Mouse (Mus musculus): ENCODE data around the gene Rrn3. TPM values are rescaled to one million over a fixed set of nuclear protein-coding genes. Genes with fewer than 3 reads are reported as not detected.

Rrn3 gene
- polyA plus RNA-seq, 1 experiment from 2014 or later: 51.5 TPM

DNA sequence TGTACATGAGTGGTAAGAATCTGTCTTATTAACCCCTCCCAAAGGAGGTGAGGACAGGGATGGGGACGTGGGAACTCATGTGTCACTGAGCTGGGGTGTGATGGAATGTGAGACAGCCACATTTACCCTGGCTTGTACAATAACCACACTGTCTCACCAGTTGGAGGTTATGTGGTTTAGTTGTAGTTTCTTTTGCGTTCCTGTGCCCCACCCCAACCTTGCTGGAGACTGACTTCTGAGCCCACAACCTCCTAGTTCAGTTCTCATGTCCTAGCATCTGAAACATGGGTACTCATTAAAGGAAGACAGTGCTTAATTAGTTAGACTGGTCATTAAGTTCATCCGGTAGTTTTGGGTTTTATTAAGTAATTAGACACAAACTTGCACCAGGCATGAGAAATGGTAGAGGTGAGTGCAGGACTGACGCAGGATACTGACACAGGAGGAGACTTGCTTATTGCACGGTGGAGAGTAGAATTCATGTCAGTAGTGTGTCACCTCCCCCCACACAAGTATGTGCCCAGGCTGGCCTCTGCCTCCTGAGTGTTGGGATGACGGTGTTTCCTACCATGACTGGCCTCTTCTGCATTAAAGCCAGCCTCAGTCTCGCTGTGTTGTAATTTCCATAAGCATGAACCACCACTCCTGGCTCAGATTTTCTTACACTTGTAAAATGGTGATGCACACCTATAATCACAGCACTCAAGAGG, 45.4 kb downstream of the Rrn3 start:
- Histone ChIP-seq H3K27ac (ENCODE audit: low read length) (no peak overlapping the region), H3K4me3 (ENCODE audit: low read length) (no peak overlapping the region), H3K4me1 (ENCODE audit: control insufficient read depth, insufficient read depth, low read length) (peaks cover 6% of the 10 kb centered on the region), H3K9ac (ENCODE audit: low read length) (no peak overlapping the region), H3K9me3 (replicated peaks; ENCODE audit: control insufficient read depth, low read length) (no peaks in the 10 kb centered on the region), H3K4me2 (ENCODE audit: low read depth, low read length) (no peak overlapping the region), H3K27me3 (ENCODE audit: control insufficient read depth, insufficient read depth, low read length) (no peaks in the 10 kb centered on the region), H3K36me3 (ENCODE audit: control insufficient read depth, insufficient read depth) (peaks cover 27% of the 10 kb centered on the region)
- ATAC-seq (replicated peaks; ENCODE audit: extremely low read depth, insufficient read depth, low FRiP score): no peak
- 50% methylated on average over 7 of the region's 7 CpGs for WGBS

DNA sequence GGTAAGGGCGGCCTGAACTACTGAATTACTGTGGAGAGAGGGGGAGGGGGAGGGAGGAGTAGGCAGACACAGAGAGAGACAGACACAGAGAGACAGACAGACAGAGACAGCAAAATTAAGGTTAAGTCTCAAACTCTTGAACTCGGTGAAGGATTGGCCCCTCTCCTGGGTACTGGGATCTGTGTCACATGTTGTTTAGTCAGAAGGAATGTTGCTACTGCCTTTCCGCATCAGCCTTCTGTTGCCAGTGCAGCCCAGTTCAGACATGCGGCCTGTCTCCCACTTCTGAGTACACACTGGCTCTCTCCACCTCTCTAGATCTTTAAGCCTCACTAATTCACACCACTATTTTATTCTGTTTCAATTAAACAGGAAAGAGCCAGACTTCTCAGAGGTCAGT, 46.0 kb downstream of the Rrn3 start:
- Histone ChIP-seq H3K4me3 (ENCODE audit: low read length) (no peak overlapping the region), H3K4me2 (ENCODE audit: low read depth, low read length) (no peak overlapping the region), H3K27me3 (ENCODE audit: control insufficient read depth, insufficient read depth, low read length) (no peaks in the 10 kb centered on the region), H3K4me1 (ENCODE audit: control insufficient read depth, insufficient read depth, low read length) (peaks cover 6% of the 10 kb centered on the region), H3K9ac (ENCODE audit: low read length) (no peak overlapping the region), H3K36me3 (ENCODE audit: control insufficient read depth, insufficient read depth) (peaks cover 31% of the 10 kb centered on the region), H3K27ac (ENCODE audit: low read length) (no peak overlapping the region), H3K9me3 (replicated peaks; ENCODE audit: control insufficient read depth, low read length) (no peaks in the 10 kb centered on the region)
- no peak for ATAC-seq (replicated peaks; ENCODE audit: extremely low read depth, insufficient read depth, low FRiP score)
- WGBS: 69% methylated on average over 4 of the region's 4 CpGs

DNA sequence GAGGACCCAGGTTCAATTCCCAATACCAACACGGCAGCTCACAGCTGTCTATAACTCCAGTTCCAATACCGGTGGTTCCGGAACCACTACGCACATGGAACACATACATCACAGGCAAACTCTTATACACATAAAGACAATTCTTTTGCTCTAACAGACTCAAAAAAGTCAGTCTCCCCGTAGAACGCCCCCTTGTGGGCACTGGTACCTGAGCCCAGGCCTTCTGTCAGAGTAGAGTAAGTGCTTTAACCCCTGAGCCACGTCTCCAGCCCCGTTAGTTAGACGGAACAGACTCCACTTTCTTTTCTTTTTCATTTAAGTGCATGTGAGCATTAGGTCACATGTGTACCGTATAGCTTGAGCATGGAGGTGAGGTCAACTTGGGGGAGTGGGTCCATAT, 49.9 kb downstream of the Rrn3 start:
- Histone ChIP-seq H3K4me1 (ENCODE audit: control insufficient read depth, insufficient read depth, low read length) (peaks cover 5% of the 10 kb centered on the region), H3K36me3 (ENCODE audit: control insufficient read depth, insufficient read depth) (peaks cover 58% of the 10 kb centered on the region), H3K9ac (ENCODE audit: low read length) (no peak overlapping the region), H3K9me3 (replicated peaks; ENCODE audit: control insufficient read depth, low read length) (no peaks in the 10 kb centered on the region), H3K27ac (ENCODE audit: low read length) (no peak overlapping the region), H3K4me3 (ENCODE audit: low read length) (no peak overlapping the region), H3K27me3 (ENCODE audit: control insufficient read depth, insufficient read depth, low read length) (no peaks in the 10 kb centered on the region), H3K4me2 (ENCODE audit: low read depth, low read length) (no peak overlapping the region)
- ATAC-seq (replicated peaks; ENCODE audit: extremely low read depth, insufficient read depth, low FRiP score): no peak
- 87% methylated on average over 10 of the region's 10 CpGs for WGBS

DNA sequence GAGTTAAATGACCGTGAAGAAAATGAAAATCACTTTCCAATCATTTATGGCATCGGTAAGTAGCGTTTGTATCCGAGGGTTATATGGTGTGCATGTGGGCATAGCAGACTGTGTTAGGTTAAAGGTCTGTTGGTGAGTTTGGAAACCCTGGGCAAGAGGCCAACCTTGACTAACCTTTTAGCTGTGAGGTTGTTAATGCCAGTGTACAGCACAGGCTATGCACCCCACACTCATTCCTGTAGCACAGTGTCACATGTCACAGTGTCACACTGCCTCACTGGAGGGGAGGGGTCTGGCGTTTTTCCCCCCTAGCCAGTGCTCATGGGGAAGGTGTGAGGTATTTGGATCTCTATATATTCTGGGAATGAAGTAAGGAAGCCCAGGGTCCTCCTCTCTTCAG, 51.1 kb downstream of the Rrn3 start:
- WGBS: 84% methylated on average over 5 of the region's 5 CpGs
- H3K27ac ChIP-seq (ENCODE audit: low read length): no peak overlapping the region
- no peak overlapping the region for H3K4me2 ChIP-seq (ENCODE audit: low read depth, low read length)
- H3K4me3 ChIP-seq (ENCODE audit: low read length): no peak overlapping the region
- no peaks in the 10 kb centered on the region for H3K4me1 ChIP-seq (ENCODE audit: control insufficient read depth, insufficient read depth, low read length)
- no peaks in the 10 kb centered on the region for H3K9me3 ChIP-seq (replicated peaks; ENCODE audit: control insufficient read depth, low read length)
- no peak for ATAC-seq (replicated peaks; ENCODE audit: extremely low read depth, insufficient read depth, low FRiP score)
- no peak overlapping the region for H3K9ac ChIP-seq (ENCODE audit: low read length)
- H3K36me3 ChIP-seq (ENCODE audit: control insufficient read depth, insufficient read depth): peaks cover 68% of the 10 kb centered on the region
- H3K27me3 ChIP-seq (ENCODE audit: control insufficient read depth, insufficient read depth, low read length): no peaks in the 10 kb centered on the region

DNA sequence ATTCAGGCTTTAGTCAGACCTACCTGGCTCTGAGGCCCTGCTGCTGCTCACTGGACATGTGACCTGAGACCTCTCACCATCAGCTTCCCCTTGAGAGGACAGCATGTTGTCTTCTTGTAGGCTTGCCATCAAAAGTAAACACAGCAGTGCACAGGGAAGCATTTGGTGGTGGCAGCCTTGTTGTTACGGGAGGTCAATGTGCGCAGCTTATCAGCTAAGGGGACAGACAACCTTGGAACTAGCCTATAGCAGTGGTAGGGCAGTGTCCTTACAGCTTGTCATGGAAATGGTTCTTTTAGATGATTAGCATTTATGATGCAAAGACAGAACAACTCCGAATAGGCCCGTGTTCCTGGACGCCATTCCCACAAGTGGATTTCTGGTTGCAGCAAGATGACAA, 53.9 kb downstream of the Rrn3 start:
- peaks cover 76% of the 10 kb centered on the region for H3K36me3 ChIP-seq (ENCODE audit: control insufficient read depth, insufficient read depth)
- no peak overlapping the region for H3K4me2 ChIP-seq (ENCODE audit: low read depth, low read length)
- no peaks in the 10 kb centered on the region for H3K9me3 ChIP-seq (replicated peaks; ENCODE audit: control insufficient read depth, low read length)
- no peaks in the 10 kb centered on the region for H3K27me3 ChIP-seq (ENCODE audit: control insufficient read depth, insufficient read depth, low read length)
- H3K4me1 ChIP-seq (ENCODE audit: control insufficient read depth, insufficient read depth, low read length): no peaks in the 10 kb centered on the region
- no peak overlapping the region for H3K4me3 ChIP-seq (ENCODE audit: low read length)
- 94% methylated on average over 5 of the region's 5 CpGs for WGBS
- no peak overlapping the region for H3K27ac ChIP-seq (ENCODE audit: low read length)
- H3K9ac ChIP-seq (ENCODE audit: low read length): no peak overlapping the region
- ATAC-seq (replicated peaks; ENCODE audit: extremely low read depth, insufficient read depth, low FRiP score): no peak

DNA sequence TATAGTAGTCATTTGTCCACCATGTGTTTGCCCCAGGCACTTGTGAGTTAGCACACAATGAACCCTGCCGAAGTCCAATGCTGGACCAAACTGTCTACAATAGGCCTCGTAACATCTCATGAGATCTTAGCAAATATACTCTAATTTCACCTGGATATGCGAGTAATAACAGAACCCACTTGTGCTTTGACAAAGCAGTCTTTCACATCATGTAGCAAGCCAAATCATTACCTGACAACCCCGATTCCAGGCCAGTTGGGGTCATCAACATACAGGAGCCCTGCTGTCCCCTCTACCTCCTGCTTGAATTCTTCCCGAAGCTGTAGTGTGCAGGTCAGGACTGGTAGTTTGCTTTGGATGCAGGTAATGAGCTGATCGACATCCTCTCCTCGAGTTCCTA, 59.5 kb downstream of the Rrn3 start:
- Histone ChIP-seq H3K4me2 (ENCODE audit: low read depth, low read length) (no peak overlapping the region), H3K4me1 (ENCODE audit: control insufficient read depth, insufficient read depth, low read length) (no peaks in the 10 kb centered on the region; the same call in 1 of the 2 replicates), H3K9ac (ENCODE audit: low read length) (no peak overlapping the region), H3K27me3 (ENCODE audit: control insufficient read depth, insufficient read depth, low read length) (no peaks in the 10 kb centered on the region), H3K27ac (ENCODE audit: low read length) (no peak overlapping the region), H3K9me3 (replicated peaks; ENCODE audit: control insufficient read depth, low read length) (no peaks in the 10 kb centered on the region), H3K36me3 (ENCODE audit: control insufficient read depth, insufficient read depth) (peaks cover 61% of the 10 kb centered on the region), H3K4me3 (ENCODE audit: low read length) (no peak overlapping the region)
- ATAC-seq (replicated peaks; ENCODE audit: extremely low read depth, insufficient read depth, low FRiP score): no peak
- WGBS: 87% methylated on average over 7 of the region's 7 CpGs

DNA sequence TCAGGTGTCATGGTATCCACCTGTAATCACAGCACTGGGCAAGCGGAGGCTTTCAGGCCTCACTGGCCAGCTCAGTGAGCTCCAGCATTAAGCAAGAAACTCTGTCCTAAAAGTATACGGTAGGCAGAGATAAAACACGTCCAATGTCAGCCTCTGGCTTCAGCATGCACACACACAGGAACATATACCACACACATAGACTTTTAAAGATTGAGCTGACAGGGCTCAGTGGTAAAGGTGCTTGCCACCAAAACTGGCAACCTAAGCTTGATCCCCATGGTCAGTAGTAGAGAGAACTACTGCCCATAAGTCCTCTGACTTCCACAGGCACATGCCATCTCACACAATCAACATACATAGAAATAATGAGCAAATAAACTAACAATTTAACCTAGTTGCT, 60.4 kb downstream of the Rrn3 start:
- H3K27me3 ChIP-seq (ENCODE audit: control insufficient read depth, insufficient read depth, low read length): no peaks in the 10 kb centered on the region
- H3K27ac ChIP-seq (ENCODE audit: low read length): no peak overlapping the region
- no peak overlapping the region for H3K4me3 ChIP-seq (ENCODE audit: low read length)
- no peak overlapping the region for H3K9ac ChIP-seq (ENCODE audit: low read length)
- no peaks in the 10 kb centered on the region; the same call in 1 of the 2 replicates for H3K4me1 ChIP-seq (ENCODE audit: control insufficient read depth, insufficient read depth, low read length)
- no peak overlapping the region for H3K4me2 ChIP-seq (ENCODE audit: low read depth, low read length)
- H3K36me3 ChIP-seq (ENCODE audit: control insufficient read depth, insufficient read depth): peaks cover 61% of the 10 kb centered on the region
- 92% methylated on average over 3 of the region's 3 CpGs for WGBS
- no peak for ATAC-seq (replicated peaks; ENCODE audit: extremely low read depth, insufficient read depth, low FRiP score)
- H3K9me3 ChIP-seq (replicated peaks; ENCODE audit: control insufficient read depth, low read length): no peaks in the 10 kb centered on the region

DNA sequence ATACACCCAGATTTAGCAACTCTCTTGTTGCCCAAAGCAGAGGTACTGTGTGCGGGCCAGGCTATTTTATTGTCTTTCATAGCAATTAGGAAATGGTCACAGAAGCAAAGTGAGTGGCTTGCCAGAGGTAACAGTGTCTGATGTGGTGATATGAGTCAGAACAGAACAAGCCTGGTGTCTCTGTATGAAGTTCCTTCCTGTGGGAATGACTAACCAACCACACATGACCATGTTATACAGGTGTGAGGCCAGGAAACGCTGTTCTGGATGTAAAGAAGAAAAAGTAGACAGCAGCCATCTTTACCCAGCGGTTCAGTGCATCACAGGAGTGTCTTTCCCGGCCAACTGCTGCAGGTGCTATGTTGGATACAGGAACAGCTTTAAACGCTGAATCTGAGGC, 64.5 kb downstream of the Rrn3 start:
- H3K9me3 ChIP-seq (replicated peaks; ENCODE audit: control insufficient read depth, low read length): no peaks in the 10 kb centered on the region
- H3K4me3 ChIP-seq (ENCODE audit: low read length): no peak overlapping the region
- 92% methylated on average over 5 of the region's 5 CpGs for WGBS
- no peaks in the 10 kb centered on the region for H3K27me3 ChIP-seq (ENCODE audit: control insufficient read depth, insufficient read depth, low read length)
- no peak overlapping the region for H3K27ac ChIP-seq (ENCODE audit: low read length)
- no peaks in the 10 kb centered on the region; the same call in 1 of the 2 replicates for H3K4me1 ChIP-seq (ENCODE audit: control insufficient read depth, insufficient read depth, low read length)
- no peak overlapping the region for H3K9ac ChIP-seq (ENCODE audit: low read length)
- peaks cover 31% of the 10 kb centered on the region for H3K36me3 ChIP-seq (ENCODE audit: control insufficient read depth, insufficient read depth)
- no peak overlapping the region for H3K4me2 ChIP-seq (ENCODE audit: low read depth, low read length)
- ATAC-seq (replicated peaks; ENCODE audit: extremely low read depth, insufficient read depth, low FRiP score): no peak

DNA sequence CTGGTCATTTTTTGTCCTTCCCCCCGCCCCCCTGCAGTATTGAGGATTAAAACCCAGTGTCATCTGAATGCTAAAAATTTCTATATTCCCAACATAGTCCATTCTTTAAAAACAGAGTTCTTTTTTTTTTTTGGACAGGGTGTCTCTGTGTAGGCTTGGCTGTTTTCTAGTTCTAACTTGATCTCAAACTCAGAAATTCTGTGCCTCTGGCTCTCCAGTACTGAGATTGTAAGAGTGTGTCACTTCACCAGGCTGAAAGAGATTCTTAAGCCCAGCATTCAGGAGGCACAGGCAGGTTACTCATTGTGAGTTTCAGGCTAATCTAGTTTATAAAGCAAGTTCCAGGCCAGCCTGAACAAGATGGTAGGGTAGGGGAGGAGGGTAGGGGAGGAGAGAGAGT, 66.2 kb downstream of the Rrn3 start:
- Histone ChIP-seq H3K36me3 (ENCODE audit: control insufficient read depth, insufficient read depth) (peaks cover 28% of the 10 kb centered on the region), H3K27ac (ENCODE audit: low read length) (no peak overlapping the region)
- 93% methylated on average over 1 of the region's 1 CpGs for WGBS

More for the DNA sequence above, 66.2 kb downstream of the Rrn3 start:
- H3K27me3 ChIP-seq (ENCODE audit: control insufficient read depth, insufficient read depth, low read length): no peaks in the 10 kb centered on the region
- no peak overlapping the region for H3K4me3 ChIP-seq (ENCODE audit: low read length)
- H3K9ac ChIP-seq (ENCODE audit: low read length): no peak overlapping the region
- H3K4me2 ChIP-seq (ENCODE audit: low read depth, low read length): no peak overlapping the region
- no peaks in the 10 kb centered on the region; the same call in 1 of the 2 replicates for H3K4me1 ChIP-seq (ENCODE audit: control insufficient read depth, insufficient read depth, low read length)
- no peak for ATAC-seq (replicated peaks; ENCODE audit: extremely low read depth, insufficient read depth, low FRiP score)
- no peaks in the 10 kb centered on the region for H3K9me3 ChIP-seq (replicated peaks; ENCODE audit: control insufficient read depth, low read length)
